Mouse (Mus musculus) CH12F3 (cell line): ENCODE data around the gene Vti1a.

Source experiments
- in situ Hi-C: fragments of 300-500 bp; cut with MboI; formaldehyde crosslinking; loops from 2 replicates; pipeline ENCODE4 v1.14.3; 2020; ENCODE audit warnings: low sequenced_read_pairs

Vti1a gene

DNA sequence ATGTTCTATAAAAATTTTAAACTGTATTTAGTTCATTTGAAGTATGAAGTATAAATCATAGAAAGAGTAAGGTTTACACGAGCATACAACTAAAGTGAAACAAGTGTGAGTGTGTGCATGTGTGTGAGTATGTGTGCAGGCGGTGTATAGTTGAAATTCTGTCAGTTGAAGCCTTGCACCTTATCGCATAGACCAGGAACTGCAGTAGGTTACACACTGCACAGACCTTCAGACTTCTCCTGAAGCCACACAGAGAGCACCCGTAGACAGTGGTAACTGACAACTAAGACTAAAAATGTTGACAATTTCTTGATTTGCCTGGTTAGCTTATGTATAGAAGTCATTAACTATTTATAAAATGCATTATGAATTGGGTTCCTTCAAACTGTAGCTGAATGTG lies 61.4 kb downstream of the Vti1a start:
- in situ Hi-C loops: no loop called here

DNA sequence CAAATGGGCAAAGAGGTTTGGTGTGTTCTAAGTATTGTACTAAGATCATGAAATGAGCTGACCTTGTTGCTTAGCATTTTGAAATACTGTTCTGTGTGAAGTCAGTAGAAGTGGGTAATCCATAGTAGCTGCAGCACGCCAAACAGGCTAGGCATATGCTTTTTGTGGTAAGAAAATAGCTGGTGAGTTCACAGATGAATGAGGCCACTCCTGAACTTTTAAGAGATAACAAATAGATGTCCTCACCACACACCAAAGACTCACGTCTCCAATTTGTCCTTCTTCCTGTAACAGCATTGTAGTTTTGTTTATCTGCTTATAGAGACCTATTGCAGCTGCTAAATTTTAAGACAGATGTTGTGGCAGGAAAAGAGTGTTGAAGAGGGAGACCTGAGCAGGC lies 62.8 kb downstream of the Vti1a start:
- in situ Hi-C loops: no loop called here

DNA sequence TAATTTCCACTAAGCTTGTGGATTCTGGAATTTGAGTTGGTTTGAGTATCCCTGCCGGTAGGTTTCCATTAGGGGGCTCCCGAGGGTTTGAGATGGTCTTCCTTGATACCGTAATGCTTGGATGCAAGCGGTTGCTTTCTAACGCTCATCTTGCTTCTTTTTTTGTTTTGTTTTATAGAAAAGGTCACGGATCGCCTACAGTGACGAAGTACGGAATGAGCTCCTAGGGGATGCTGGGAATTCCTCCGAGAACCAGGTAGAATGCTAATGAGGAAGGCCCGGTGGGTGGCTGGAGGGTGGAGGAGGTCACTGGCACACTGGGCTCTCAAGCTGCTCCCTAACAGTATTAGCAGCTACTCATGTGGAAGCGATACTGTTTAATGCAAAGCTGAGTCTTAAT lies 64.7 kb downstream of the Vti1a start:
- in situ Hi-C loops: no loop called here

DNA sequence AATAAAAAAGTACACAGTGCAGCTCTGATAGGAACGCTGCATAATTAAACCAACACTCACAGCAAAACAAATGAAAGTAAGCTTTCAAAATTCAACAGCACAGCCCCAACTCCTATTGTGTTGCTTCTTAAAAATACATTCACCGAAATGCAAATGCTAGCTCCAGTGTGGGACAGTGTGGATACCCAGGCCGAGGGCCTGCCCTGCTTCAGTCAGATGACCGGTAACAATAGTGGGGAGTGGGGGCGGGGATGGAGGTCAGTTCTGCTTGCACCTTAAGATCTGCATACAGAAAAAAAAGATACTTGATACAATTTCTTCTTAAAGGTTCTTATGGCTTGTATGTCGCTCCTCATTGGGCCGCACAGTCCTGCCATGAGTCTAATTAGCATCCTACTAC lies 65.2 kb downstream of the Vti1a start:
- in situ Hi-C loops: no loop called here

DNA sequence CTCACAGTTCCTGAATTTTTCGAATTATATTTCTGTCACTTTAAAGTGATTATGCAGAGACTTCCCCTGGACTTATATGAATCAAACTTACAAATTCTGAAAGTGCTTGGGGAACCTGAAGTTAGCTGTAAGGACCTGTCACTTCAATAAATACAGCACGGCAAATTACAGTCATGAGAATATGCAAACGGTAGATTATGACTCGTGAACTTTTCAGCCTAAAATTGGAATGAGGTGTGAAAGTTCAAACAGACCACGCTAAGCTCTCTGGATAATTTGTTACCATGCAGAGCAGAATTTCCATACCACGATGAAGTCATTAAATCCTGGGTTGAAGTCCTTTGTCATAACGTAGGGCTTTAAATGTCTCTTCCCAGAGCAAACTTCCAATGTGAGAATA lies 66.7 kb downstream of the Vti1a start:
- in situ Hi-C loops: no loop called here

DNA sequence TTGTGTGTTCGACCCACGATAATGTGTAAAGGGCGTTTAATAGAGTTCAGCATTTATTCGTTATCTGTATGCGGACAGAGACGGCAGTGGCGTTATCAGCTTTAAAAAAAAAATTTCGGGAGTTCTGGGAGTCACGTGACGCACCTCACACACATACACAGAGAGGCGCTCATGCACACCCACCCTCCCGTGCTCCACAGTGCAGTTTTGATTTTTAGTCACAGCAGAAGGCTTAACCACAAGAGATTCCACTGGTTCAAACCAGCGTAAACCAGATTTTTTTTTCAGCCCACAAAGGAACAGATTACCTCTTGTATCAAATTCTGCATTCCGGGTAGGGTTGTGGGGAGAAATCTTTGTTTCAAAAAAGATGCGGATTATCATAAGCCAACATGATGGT lies 68.5 kb downstream of the Vti1a start:
- in situ Hi-C loops: no loop called here

DNA sequence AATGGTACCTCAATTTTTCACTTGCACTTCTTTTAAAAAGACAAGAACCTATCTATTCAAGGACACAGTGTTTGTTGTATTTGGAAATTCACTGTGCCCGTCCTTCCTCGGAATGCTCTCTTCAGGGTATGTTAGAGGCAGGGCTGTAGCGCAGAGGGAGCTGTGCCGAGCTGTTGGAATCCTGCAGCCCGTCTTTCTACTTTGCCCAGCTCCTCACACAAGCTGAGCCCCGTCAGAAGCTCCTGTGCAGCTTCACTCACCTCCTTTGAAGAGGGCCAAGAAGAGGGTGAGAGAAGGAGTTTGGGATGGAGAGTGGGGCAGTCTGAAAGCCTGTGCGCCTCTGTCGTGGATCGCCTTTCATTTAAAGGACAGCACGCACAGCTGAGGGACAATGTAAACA lies 72.9 kb downstream of the Vti1a start:
- in situ Hi-C loops: no loop called here

DNA sequence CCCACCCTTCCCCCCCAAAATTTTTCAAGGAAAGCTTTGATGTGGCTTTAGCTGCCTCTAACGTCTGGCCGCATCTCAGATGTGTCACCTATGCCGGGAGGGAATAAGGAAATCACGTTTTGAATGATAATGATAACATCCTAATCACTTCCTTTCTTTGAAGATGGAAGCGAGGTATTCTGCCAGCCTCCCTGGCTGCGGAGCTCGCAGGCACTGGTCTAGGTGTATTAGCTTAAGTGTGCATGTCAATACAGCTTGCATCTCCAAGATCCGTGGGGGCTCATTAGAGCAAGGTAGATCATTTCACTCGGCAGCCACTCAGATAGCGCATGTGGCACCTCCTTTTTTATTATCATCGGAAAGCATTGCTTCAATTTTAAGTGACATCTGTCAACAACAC lies 74.2 kb downstream of the Vti1a start:
- in situ Hi-C loops: no loop called here

DNA sequence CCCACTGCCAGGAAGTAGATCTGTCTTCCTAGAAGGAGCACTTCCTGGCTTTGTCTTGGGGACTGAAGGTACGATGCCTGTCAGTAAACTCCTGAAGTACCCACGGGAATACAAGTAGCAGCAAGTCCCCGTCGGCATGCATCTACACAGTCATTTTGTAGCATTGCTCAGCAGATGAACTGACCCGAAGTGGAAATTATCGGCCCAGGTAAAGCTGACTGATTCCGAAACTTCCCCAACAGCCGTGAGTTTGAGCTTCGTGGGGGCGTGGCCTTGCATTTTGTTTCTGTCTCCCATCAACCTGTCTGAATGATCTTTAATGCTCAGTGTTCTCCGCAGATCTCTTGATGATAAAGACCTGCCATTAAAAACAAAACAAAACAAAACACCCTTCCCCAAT lies 85.5 kb downstream of the Vti1a start:
- in situ Hi-C loops: loop anchor here (25.0 kb wide), 1 partner anchor 461 kb away; no protein-coding TSS in a partner anchor

DNA sequence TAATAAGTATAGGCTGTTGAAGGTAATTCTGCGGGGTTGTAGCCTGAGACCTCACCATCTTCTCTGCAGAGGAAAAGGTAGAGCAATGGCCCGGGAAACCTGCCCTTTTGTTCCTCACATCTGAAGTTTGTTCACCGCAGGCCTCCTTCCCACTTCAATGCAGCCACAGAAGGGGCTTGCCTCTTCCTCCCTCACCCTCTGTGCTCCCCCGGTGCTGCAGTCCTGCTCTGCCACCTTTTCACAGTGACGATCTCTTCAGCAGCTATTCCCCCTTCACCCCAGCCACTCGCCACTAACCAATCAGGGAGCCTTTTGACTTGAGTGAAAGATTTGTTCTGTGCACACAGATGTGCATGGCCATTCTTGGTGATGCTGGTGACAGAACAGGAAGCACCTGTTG lies 92.4 kb downstream of the Vti1a start:
- in situ Hi-C loops: loop anchor here (25.0 kb wide), 1 partner anchor 454 kb away; no protein-coding TSS in a partner anchor

DNA sequence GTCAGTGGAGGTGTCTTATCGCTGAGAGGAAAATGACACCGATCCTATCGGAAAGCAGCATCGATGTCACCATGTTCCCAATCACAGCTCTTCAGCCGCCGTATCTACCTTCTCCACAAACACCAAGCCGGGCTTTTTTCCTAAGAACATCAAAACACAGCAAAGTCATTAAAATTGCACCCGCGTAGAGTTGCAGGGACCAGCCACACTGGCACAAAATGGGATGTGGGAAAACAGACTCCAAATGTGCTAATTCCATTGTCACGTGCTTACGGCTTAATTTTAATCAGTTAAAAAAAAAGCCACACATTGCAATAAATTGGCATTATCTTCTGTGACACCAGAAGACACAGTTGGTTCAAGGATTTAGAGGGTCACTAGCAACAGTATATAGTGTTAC lies 95.3 kb downstream of the Vti1a start:
- in situ Hi-C loops: loop anchor here (25.0 kb wide), 1 partner anchor 451 kb away; no protein-coding TSS in a partner anchor

DNA sequence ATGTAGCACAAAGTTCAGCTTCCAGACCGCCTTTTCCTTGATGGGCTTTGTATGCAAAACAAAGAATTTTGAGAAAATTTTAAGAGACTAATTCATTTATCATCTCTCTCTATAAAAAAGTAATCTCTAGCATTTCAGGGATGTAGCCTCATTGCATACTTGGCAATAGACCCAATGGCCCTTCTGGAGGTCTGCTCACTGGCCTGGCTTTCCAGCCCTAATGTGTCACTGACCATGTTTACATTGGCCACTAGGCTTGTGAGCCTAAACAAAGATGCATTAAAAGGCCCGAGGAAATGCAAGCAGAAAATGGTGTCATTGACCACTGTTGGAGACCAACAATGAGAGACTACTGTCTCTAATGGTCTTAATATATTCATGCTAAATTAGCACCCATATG lies 95.8 kb downstream of the Vti1a start:
- in situ Hi-C loops: loop anchor here (25.0 kb wide), 1 partner anchor 450 kb away; no protein-coding TSS in a partner anchor

DNA sequence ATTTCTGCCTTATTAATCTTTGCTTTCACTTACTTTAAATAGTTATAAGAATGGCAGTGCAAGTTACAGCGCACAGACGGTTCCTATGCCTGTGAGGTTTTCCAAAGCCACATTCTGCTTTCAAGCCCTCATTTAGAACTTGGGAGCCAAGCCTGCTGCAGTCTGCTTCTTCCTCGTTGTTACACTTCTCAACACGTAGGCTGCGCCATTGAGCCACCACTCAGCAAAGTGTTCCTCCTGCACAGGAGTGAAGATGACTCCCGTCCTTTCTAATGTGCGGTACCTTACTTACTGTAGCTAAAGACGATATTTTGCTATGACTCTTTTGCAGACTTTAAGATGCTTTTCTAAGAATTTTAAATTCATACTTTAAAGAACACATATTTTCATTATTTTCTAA lies 98.0 kb downstream of the Vti1a start:
- in situ Hi-C loops: loop anchor here (25.0 kb wide), 1 partner anchor 448 kb away; no protein-coding TSS in a partner anchor

DNA sequence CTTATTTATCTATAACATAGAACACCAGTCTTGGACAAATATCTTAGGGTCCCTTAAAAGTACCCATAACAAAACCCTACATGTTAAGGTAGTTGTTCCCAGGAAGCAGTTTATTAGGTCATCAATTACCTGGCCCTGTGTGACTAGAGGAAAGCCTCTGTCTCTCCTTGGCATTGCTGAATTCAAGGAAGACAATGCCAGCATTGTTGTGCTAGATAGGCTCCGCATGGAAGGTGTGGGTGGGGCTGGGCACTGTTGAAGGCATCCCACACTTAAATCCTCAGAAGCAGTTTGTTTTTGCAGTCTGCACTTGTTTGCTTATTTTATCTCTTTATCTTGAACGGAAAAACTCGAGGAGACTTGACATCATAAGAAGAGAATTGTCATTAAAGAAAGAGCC lies 102.7 kb downstream of the Vti1a start:
- in situ Hi-C loops: loop anchor here (25.0 kb wide), 1 partner anchor 444 kb away; no protein-coding TSS in a partner anchor

DNA sequence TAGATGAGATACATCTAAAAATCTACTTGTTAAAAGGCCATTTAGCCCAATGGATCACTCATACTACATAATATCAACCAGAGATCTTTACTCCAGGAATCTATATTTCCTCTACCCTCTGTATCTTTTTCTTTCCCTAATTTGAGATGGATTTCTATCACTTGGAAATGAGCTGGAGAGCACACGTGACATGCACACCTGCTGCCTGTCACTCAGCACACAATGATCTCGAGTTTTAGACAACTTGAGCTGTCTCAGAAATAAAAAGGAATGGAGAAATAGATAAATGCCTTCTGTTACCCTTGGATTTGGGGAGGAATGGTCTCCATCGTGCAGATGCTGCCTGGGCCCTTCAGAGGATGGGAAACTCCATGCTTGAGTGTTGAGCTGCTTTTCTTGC lies 103.9 kb downstream of the Vti1a start:
- in situ Hi-C loops: loop anchor here (25.0 kb wide), 1 partner anchor 442 kb away; no protein-coding TSS in a partner anchor

DNA sequence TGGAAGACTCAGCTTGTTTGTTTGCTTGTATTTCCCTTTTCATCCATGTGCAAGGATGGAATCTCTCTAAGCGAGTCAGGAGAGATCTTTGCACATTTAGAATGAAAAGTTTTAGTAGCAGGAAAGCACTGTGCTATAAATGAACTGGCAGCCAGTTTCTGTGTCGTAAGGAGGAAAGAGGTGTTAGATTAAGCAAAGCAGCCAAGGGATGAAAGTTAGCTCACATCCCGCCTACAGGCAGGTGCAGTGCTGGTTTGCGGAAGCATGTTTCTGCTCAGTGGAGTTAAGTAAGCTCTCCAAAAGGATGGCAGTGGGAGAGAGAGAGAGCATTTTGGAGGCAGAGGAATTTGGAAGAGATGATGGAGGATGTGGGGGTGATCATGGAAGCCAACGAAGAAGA lies 105.7 kb downstream of the Vti1a start:
- in situ Hi-C loops: loop anchor here (25.0 kb wide), 1 partner anchor 440 kb away; no protein-coding TSS in a partner anchor

DNA sequence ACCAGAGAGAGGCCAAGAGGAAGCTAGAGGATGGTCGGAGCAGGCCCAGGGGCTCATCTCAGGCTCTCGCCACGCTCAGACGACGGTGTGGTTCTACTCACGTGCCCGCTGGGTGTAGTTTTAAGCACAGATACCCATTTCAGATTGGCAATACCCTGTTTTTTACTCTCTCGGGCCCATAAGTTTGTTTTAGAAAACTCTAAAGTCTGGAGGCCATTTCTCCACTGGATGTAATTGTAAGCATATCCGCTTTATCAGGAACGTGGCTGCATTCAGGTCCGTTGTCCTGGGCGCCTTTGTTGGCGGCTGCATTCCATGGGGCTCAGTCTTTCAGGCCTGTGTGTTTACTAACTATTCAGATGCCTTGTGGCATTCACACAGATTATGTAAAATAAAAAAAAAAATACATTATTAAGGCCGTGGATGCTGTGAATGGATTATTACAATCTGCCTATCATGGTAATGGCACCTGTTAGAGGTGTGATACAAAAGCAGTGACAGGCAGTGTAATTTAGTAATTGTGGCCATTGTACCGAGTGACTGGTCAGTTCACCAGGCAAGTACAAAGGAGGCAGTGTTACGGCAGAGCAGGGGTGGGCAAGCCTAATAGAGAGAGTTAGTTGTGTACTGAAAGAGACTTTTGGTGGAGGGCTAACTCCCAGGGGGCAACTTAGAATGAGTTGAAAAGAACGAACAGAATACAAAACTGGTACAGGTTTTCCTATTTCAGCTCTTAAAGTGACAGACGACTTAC lies 106.4 kb downstream of the Vti1a start:
- in situ Hi-C loops: loop anchor here (25.0 kb wide), 1 partner anchor 440 kb away; no protein-coding TSS in a partner anchor

DNA sequence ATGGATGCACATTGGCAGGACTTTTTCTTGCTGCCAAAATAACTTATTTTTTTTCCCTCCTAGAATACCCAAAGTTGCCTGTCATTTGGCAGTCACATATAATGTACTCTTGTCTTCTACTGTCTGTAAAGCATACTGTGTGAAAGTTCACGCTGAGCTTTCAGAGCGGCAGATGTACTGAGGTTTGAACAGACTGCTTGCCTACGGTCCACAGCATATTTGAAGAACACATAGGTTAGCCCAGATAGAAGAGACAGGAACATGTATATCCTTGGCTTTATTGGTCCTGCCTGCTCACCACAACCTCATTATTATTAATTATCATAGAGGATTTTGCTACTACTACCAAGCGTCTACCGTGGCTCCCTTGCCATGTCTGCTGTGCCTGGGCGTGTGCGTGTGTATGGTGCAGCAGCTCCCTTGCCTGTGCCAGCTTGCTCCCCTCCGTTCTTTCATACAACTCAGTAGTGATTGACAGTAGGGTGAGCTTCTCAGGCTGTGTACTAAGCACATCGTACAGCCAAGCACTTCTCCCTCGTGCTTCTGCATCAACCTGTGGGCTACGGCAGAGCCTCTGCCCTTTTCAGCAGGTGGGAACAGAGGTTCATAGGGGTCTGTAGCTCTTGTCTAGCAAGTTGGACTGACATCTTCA lies 107.1 kb downstream of the Vti1a start:
- in situ Hi-C loops: loop anchor here (25.0 kb wide), 1 partner anchor 439 kb away; no protein-coding TSS in a partner anchor

DNA sequence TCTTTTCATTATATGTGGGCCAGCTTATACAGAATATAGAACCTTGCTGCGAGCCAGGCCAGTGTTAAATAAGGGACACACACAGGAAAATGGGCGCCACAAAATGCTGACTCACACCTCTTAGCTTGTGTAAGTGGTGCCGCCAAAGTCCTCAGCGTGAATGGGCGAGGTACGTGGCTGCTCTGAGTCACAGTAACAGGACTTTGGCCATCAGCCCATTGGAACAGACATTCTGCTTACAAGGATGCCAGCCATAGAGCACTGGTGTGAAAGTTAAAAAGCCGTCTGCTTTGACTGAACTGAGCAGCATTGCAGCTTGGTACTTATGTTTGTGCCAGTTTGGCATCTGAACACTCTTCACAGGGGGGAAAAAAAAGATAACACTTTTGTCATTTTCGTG lies 107.9 kb downstream of the Vti1a start:
- in situ Hi-C loops: loop anchor here (25.0 kb wide), 1 partner anchor 438 kb away; no protein-coding TSS in a partner anchor

DNA sequence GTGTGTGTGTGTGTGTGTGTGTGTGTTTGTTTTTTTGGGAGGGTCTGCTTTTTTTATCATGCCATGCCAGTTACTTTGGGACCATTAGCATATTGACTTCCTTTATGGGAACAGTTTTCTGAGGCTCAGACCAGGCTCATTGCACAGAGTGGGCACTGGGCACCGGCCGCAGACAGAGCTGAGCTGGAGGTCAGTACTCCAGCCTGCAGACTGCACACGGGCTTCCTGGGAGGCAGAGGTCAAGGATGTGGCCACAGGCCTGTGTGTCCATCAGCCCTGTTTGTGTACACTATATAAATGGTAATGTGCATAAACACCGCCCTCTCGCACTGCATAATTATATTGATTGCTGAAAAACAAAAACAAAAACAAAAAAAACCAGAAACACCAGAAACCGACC lies 108.4 kb downstream of the Vti1a start:
- in situ Hi-C loops: loop anchor here (25.0 kb wide), 1 partner anchor 438 kb away; no protein-coding TSS in a partner anchor

DNA sequence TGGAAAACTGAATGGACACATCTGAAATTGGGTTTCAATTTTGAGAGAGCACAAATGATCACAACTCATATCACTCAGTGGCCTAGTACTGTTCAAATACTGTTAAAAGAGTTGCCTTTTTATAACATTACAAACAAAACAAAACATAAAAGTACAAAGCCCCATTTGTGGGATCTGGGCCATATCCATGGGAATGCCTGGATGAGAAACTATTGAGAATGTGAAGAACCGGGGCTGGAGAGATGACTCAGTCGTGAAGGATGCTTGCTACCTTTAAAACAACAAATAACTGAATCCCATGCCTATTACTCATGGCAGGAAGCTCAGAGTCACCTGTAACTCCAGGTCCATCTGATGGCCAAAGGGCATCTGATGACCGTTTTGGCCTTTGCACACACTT lies 124.2 kb downstream of the Vti1a start:
- in situ Hi-C loops: no loop called here

DNA sequence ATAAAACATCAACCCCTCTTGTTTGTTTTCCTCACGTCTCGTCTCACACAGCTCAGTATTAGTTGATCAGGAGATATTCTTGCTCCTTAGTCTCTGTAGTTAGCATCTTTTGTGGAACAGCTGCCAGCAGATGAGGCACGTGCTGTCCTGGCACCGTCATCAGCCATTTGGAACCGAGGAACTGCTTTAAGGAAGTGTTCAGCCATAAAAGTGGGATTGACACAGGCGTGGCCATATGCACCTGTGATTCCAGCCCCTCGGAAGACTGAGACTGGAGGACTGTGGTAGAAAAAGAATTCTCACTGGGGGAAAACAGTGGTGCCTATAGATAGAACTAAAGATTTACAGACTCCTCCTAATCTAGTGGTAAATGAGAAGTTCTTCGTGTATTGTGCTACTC lies 127.5 kb downstream of the Vti1a start:
- in situ Hi-C loops: no loop called here
